Mouse (Mus musculus) myocyte (in vitro differentiated cells): ENCODE data around the gene Rps19bp1. TPM values are rescaled to one million over a fixed set of nuclear protein-coding genes. Genes with fewer than 3 reads are reported as not detected.

Experiments used
- H3K27me3 ChIP-seq: one replicate; pipeline ENCODE4 v1.6.1; 2011; ENCODE audit not compliant: control insufficient read depth, insufficient read depth, insufficient read length
- H3K36me3 ChIP-seq: one replicate; pipeline ENCODE4 v1.6.1; 2011; ENCODE audit not compliant: control insufficient read depth, insufficient read depth
- H3K4me2 ChIP-seq: one replicate; pipeline ENCODE4 v1.6.1; 2011; ENCODE audit warnings: low read depth, control low read depth
- H3K4me3 ChIP-seq: one replicate; pipeline ENCODE4 v1.5.1; 2011; ENCODE audit warnings: mild to moderate bottlenecking, control low read depth, moderate library complexity
- H3K79me2 ChIP-seq: one replicate; pipeline ENCODE4 v1.6.1; 2011; ENCODE audit not compliant: control insufficient read depth, insufficient read depth
- H3ac ChIP-seq: one replicate; pipeline ENCODE4 v1.6.1; 2011; ENCODE audit not compliant: control insufficient read depth, insufficient read length
- CEBPB ChIP-seq: IDR thresholded peaks from 2 replicates; pipeline ENCODE4 v1.6.1; 2011; ENCODE audit warnings: mild to moderate bottlenecking, moderate library complexity; ENCODE audit not compliant: poor library complexity, insufficient read depth, severe bottlenecking
- E2F4 ChIP-seq: IDR thresholded peaks from one replicate; pipeline ENCODE4 v1.6.1; 2011; ENCODE audit warnings: mild to moderate bottlenecking, control low read depth, moderate library complexity; ENCODE audit not compliant: insufficient read depth
- MAX ChIP-seq: IDR thresholded peaks from one replicate; pipeline ENCODE4 v1.6.1; 2011; ENCODE audit warnings: low read depth, mild to moderate bottlenecking, control low read depth
- MYOD1 ChIP-seq, 3 experiments: IDR thresholded peaks; one replicate each; pipeline ENCODE4 v1.6.1; 2011; ENCODE audit warnings: control low read depth in 2 of 3, low read depth in 2 of 3, mild to moderate bottlenecking in 2 of 3, moderate library complexity in 1 of 3; ENCODE audit not compliant: insufficient read length in 2 of 3, control insufficient read depth in 1 of 3
- MYOG ChIP-seq, 3 experiments: IDR thresholded peaks; one replicate each; pipeline ENCODE4 v1.6.1; 2011; ENCODE audit warnings: control low read depth in 2 of 3, low read depth in 2 of 3, mild to moderate bottlenecking in 2 of 3; ENCODE audit not compliant: insufficient read length in 2 of 3, control insufficient read depth in 1 of 3, insufficient read depth in 1 of 3
- POLR2A ChIP-seq: IDR thresholded peaks from one replicate; pipeline ENCODE4 v1.6.1; 2011; ENCODE audit warnings: low read depth, mild to moderate bottlenecking, control low read depth, moderate library complexity; ENCODE audit not compliant: insufficient read length
- POLR2AphosphoS2 ChIP-seq: IDR thresholded peaks from one replicate; pipeline ENCODE4 v1.6.1; 2011; ENCODE audit warnings: low read depth, control low read depth; ENCODE audit not compliant: insufficient read length
- REST ChIP-seq: IDR thresholded peaks from one replicate; pipeline ENCODE4 v1.6.1; 2011; ENCODE audit warnings: mild to moderate bottlenecking, control low read depth, moderate library complexity; ENCODE audit not compliant: insufficient read depth, insufficient read length
- SRF ChIP-seq: IDR thresholded peaks from one replicate; pipeline ENCODE4 v1.6.1; 2011; ENCODE audit warnings: low read depth; ENCODE audit not compliant: control insufficient read depth, insufficient read length
- TCF12 ChIP-seq: IDR thresholded peaks from one replicate; pipeline ENCODE4 v1.6.1; 2011; ENCODE audit warnings: mild to moderate bottlenecking, control low read depth; ENCODE audit not compliant: poor library complexity, insufficient read depth, severe bottlenecking
- TCF3 ChIP-seq: IDR thresholded peaks from one replicate; pipeline ENCODE4 v1.6.1; 2011; ENCODE audit warnings: low read depth, control low read depth; ENCODE audit not compliant: insufficient read length
- USF1 ChIP-seq: IDR thresholded peaks from one replicate; pipeline ENCODE4 v1.6.1; 2011; ENCODE audit warnings: low read depth, mild to moderate bottlenecking, control low read depth, moderate library complexity
- polyA plus RNA-seq: library from polyadenylated mRNA; unstranded; fragments of >200 nt; fragmentation: generic; extraction: Trizol; gene quantifications from one replicate; pipeline ENCODE4 v1.2.1, GENCODE M21; 2012; ENCODE audit warnings: missing spikeins

The Rps19bp1 gene
- polyA plus RNA-seq, 1 experiment: 144 TPM

- peaks cover 29% of the 10 kb centered on the region for H3K79me2 ChIP-seq
- no peaks in the 10 kb centered on the region for H3K27me3 ChIP-seq
- H3K36me3 ChIP-seq: peaks cover 32% of the 10 kb centered on the region
- peak overlapping the region; percentile 95 for H3K4me3 ChIP-seq
- TF ChIP-seq POLR2A (no peak), POLR2AphosphoS2 (peak; percentile 99), TCF3 (no peak), CEBPB (no peak), TCF12 (no peak), MYOD1 (IDR thresholded peaks at IDR 0.05; ENCODE audit: control insufficient read depth in 1 of 3, insufficient read length in 2 of 3, low read depth in 2 of 3) (peak in 2 of 3 experiments; percentile 5 to 45)
- no peak overlapping the region for H3ac ChIP-seq
- peak overlapping the region; percentile 92 for H3K4me2 ChIP-seq
These were observed 6.4 kb downstream of the Rps19bp1 start for GRCm38 (mm10) chr15:80257602-80258239.

GRCm38 (mm10) chr15:80256656-80257601 is 7.2 kb downstream of the Rps19bp1 start:
- Histone ChIP-seq H3K4me2 (peak overlapping the region; percentile 92), H3K36me3 (peaks cover 37% of the 10 kb centered on the region), H3ac (peak overlapping the region; percentile 86), H3K27me3 (no peaks in the 10 kb centered on the region), H3K79me2 (peaks cover 21% of the 10 kb centered on the region), H3K4me3 (peak overlapping the region; percentile 95)
- TF ChIP-seq MAX (no peak), POLR2AphosphoS2 (peak; percentile 72)

- no peaks in the 10 kb centered on the region for H3K27me3 ChIP-seq
- TF ChIP-seq E2F4 (no peak), USF1 (no peak), POLR2AphosphoS2 (peak; percentile 83), TCF12 (no peak), TCF3 (no peak), CEBPB (no peak), SRF (no peak), REST (no peak), MAX (no peak), MYOD1 (IDR thresholded peaks at IDR 0.05; ENCODE audit: control insufficient read depth in 1 of 3, insufficient read length in 2 of 3, low read depth in 2 of 3) (no peak), POLR2A (peak; percentile 45)
- H3K79me2 ChIP-seq: peaks cover 17% of the 10 kb centered on the region
- H3K36me3 ChIP-seq: peaks cover 44% of the 10 kb centered on the region
- H3K4me3 ChIP-seq: peak overlapping the region; percentile 95
- H3ac ChIP-seq: peak overlapping the region; percentile 86
- H3K4me2 ChIP-seq: peak overlapping the region; percentile 92
These were observed 7.9 kb downstream of the Rps19bp1 start for GRCm38 (mm10) chr15:80256242-80256641.

- Histone ChIP-seq H3K27me3 (no peaks in the 10 kb centered on the region), H3K36me3 (peaks cover 49% of the 10 kb centered on the region), H3K79me2 (peaks cover 17% of the 10 kb centered on the region), H3K4me2 (peak overlapping the region; percentile 92), H3ac (peak overlapping the region; percentile 86), H3K4me3 (peak overlapping the region; percentile 95)
- TF ChIP-seq POLR2A: peak; percentile 56
- no peak for TF ChIP-seq MYOG (IDR thresholded peaks at IDR 0.05; ENCODE audit: control insufficient read depth in 1 of 3, insufficient read depth in 1 of 3, insufficient read length in 2 of 3, low read depth in 2 of 3)
- no peak for TF ChIP-seq TCF12
- TF ChIP-seq USF1: no peak
- TF ChIP-seq POLR2AphosphoS2: peak; percentile 77
- TF ChIP-seq SRF: peak; percentile 55
- no peak for TF ChIP-seq REST
- no peak for TF ChIP-seq E2F4
- no peak for TF ChIP-seq TCF3
- 0 out of 2 replicates have a peak, but pooled peaks have one; percentile 45 for TF ChIP-seq CEBPB
- no peak for TF ChIP-seq MAX
- no peak for TF ChIP-seq MYOD1 (IDR thresholded peaks at IDR 0.05; ENCODE audit: control insufficient read depth in 1 of 3, insufficient read length in 2 of 3, low read depth in 2 of 3)
These were observed 8.4 kb downstream of the Rps19bp1 start for GRCm38 (mm10) chr15:80255646-80256121.
